Mouse (Mus musculus) midbrain, postnatal 0 days (tissue): Measurements from ENCODE around the gene Taar7a. TPM values are rescaled to one million over a fixed set of nuclear protein-coding genes. Genes with fewer than 3 reads are reported as not detected.

Source experiments
- ATAC-seq: fragments of 200-750 bp; cut with Nextera tagmentation; 2 replicates; pipeline ENCODE4 v1.8.0; 2017; ENCODE audit warnings: moderate number of reproducible peaks, mild to moderate bottlenecking, moderate TSS enrichment, moderate library complexity; ENCODE audit not compliant: low FRiP score
- DNase-seq: peaks from one replicate; pipeline ENCODE4 v3.0.0-alpha.2; 2015; ENCODE audit warnings: low spot score
- H3K27ac ChIP-seq: fragments of 300-500 bp; sonication (generic); 2 replicates; pipeline ENCODE4 v1.5.1; 2014; ENCODE audit warnings: low read depth, mild to moderate bottlenecking, low read length, mixed read lengths
- H3K27me3 ChIP-seq: fragments of 300-500 bp; sonication (generic); 2 replicates; pipeline ENCODE4 v1.6.1; 2014; ENCODE audit warnings: low read length, control low read depth, mixed read lengths; ENCODE audit not compliant: insufficient read depth
- H3K36me3 ChIP-seq: fragments of 300-500 bp; sonication (generic); 2 replicates; pipeline ENCODE4 v1.6.1; 2014; ENCODE audit warnings: low read length, control low read depth, mixed read lengths; ENCODE audit not compliant: insufficient read depth
- H3K4me1 ChIP-seq: fragments of 300-500 bp; sonication (generic); 2 replicates; pipeline ENCODE4 v1.6.1; 2014; ENCODE audit warnings: mild to moderate bottlenecking, control low read depth, antibody characterized with exemption, low read length, mixed read lengths; ENCODE audit not compliant: insufficient read depth
- H3K4me2 ChIP-seq: fragments of 300-500 bp; sonication (generic); 2 replicates; pipeline ENCODE4 v1.6.1; 2014; ENCODE audit warnings: low read depth, mild to moderate bottlenecking, low read length, mixed read lengths; ENCODE audit not compliant: poor library complexity, severe bottlenecking
- H3K4me3 ChIP-seq: fragments of 300-500 bp; sonication (generic); 2 replicates; pipeline ENCODE4 v1.5.1; 2014; ENCODE audit warnings: low read depth, mild to moderate bottlenecking, low read length, moderate library complexity
- H3K9ac ChIP-seq: fragments of 300-500 bp; sonication (generic); replicated peaks from 2 replicates; pipeline ENCODE4 v1.6.1; 2014; ENCODE audit warnings: mild to moderate bottlenecking, low read length, moderate library complexity, mixed read lengths; ENCODE audit not compliant: poor library complexity, severe bottlenecking
- H3K9me3 ChIP-seq: fragments of 300-500 bp; sonication (generic); 2 replicates; pipeline ENCODE4 v1.6.1; 2016; ENCODE audit warnings: low read length, control low read depth
- CTCF ChIP-seq: IDR thresholded peaks from 2 replicates; pipeline ENCODE4 v1.5.1; 2016; ENCODE audit warnings: antibody characterized with exemption, mild to moderate bottlenecking
- WGBS: fragments of 180-500 bp; shearing (Covaris S2); extraction: QIAGEN DNeasy Blood & Tissue Kit; methylation state at CpG from one replicate; pipeline ENCODE4 v1.1.7; 2014; 5-methylcytosine and 5-hydroxymethylcytosine counted together
- polyA plus RNA-seq: library from polyadenylated mRNA; unstranded; fragments of >200 nt; fragmentation: Nextera tagmentation; extraction: Ambion mirVana; gene quantifications from 2 replicates; pipeline ENCODE4 v1.2.1, GENCODE M21; 2015
- total RNA-seq: library from RNA; depleted of rRNA; stranded (reverse); fragments of >200 nt; gene quantifications from 2 replicates; pipeline ENCODE4 v1.2.3, GENCODE M21; 2014; rRNA removed

Gene Taar7a
- total and polyA plus RNA-seq, 2 experiments from 2014 or later, result not detected

DNA sequence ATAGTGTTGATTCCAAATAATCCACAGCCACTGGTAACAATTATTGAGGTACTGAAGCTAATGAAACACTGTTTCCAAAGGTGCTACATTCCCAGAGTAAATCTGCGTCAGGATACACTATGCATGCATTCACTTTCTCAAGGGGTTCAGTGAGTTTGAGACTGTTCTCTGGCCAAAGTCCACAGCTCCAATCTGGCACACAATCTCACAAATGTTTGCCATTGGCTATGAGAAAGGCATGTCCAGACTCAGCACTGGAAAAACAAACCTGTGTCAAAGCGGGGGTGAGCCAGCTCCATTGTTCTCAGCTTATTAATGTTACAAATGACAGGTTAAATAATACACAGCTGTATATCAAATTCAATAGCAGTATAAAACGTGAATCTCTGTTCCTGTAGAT is 34.2 kb downstream of the Taar7a start:
- no peak overlapping the region for H3K4me2 ChIP-seq
- DNase-seq (no peak), ATAC-seq (no peak)
- H3K27me3 ChIP-seq, result no peaks in the 10 kb centered on the region
- H3K9me3 ChIP-seq, result no peaks in the 10 kb centered on the region
- 71% methylated on average over 3 of the region's 3 CpGs for WGBS
- no peak overlapping the region for H3K4me3 ChIP-seq
- no peak overlapping the region for H3K27ac ChIP-seq
- no peak overlapping the region for H3K9ac ChIP-seq
- no peak for TF ChIP-seq CTCF
- no peaks in the 10 kb centered on the region for H3K4me1 ChIP-seq
- no peaks in the 10 kb centered on the region for H3K36me3 ChIP-seq

DNA sequence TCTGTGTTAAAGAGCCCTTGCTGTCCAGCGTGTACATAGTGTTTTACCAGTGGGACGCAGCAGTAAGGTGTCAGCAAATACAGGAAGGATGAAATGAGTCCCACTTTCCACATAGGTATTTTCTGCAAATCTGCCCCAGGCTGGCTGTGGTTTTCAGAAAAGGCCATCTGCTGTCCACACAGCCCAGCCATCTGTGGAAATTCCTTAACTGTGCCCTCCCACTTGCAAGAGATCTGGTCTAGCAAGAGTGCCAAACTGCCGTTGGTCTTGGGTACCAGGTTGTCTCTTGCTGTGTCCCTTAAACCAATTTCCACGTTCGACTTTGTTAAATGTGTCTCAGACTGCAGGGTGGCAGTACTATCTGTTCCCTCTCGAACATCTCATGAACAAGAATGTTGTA is 41.6 kb downstream of the Taar7a start:
- DNase-seq (peak; percentile 23), ATAC-seq (no peak)
- TF ChIP-seq CTCF, result no peak

DNA sequence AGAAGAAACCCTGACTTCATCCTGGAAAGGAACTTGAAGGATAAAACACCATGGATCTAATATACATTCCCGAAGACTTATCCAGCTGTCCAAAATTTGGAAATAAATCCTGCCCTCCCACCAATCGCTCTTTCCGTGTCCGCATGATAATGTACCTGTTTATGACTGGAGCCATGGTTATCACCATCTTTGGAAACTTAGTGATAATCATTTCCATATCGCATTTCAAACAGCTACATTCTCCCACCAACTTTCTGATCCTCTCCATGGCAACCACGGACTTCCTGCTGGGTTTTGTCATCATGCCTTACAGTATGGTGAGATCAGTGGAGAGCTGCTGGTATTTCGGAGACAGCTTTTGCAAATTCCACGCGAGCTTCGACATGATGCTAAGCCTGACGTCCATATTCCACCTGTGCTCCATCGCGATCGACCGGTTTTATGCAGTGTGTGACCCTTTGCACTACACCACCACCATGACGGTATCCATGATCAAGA is 43.7 kb downstream of the Taar7a start, which contains the start of gene Taar3:
Gene Taar3, plus strand, starts transcription at position 51 of the 498 bp plus-strand sequence.
- Histone ChIP-seq H3K27me3 (no peaks in the 10 kb centered on the region), H3K36me3 (no peaks in the 10 kb centered on the region), H3K9ac (no peak within 1 kb of the TSS), H3K27ac (no peak within 1 kb of the TSS), H3K4me3 (no peak within 1 kb of the TSS), H3K4me2 (no peak within 1 kb of the TSS), H3K4me1 (no peaks in the 10 kb centered on the region; the same call in 1 of the 2 replicates), H3K9me3 (no peaks in the 10 kb centered on the region)
- TF ChIP-seq CTCF, result no peak
- ATAC-seq (0 out of 2 replicates have a peak, but pooled peaks have one; percentile 38), DNase-seq (peak; percentile 21)
- 68% methylated on average over 16 of the region's 16 CpGs for WGBS

More for the DNA sequence above, 41.6 kb downstream of the Taar7a start:
- WGBS, result 90% methylated on average over 6 of the region's 6 CpGs
- no peaks in the 10 kb centered on the region for H3K9me3 ChIP-seq
- H3K4me1 ChIP-seq, result no peaks in the 10 kb centered on the region; the same call in 1 of the 2 replicates
- H3K36me3 ChIP-seq, result no peaks in the 10 kb centered on the region
- H3K27ac ChIP-seq, result no peak overlapping the region
- no peak overlapping the region for H3K4me3 ChIP-seq
- no peaks in the 10 kb centered on the region for H3K27me3 ChIP-seq
- no peak overlapping the region for H3K4me2 ChIP-seq
- no peak overlapping the region for H3K9ac ChIP-seq

DNA sequence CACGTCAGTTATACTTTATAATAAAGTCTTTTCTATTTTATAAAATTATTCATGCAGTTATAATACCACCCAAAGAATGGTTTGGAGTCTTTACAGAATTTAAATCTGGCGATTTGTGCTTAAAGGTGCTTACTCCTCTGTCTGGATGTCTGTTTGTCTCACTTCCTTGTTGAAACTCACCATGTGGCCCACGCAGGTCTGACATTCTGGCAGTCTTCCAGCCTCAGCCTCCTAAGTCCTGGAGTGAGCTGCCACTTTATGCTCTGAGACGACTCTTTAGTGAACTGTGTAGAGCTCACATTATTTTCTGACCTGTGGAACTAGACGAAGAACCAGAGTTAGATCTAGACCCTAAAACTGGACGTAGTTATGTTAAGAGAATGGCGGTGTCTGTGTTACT is 45.3 kb downstream of the Taar7a start:
- H3K4me3 ChIP-seq, result no peak overlapping the region
- no peak for TF ChIP-seq CTCF
- 58% methylated on average over 7 of the region's 7 CpGs for WGBS

DNA sequence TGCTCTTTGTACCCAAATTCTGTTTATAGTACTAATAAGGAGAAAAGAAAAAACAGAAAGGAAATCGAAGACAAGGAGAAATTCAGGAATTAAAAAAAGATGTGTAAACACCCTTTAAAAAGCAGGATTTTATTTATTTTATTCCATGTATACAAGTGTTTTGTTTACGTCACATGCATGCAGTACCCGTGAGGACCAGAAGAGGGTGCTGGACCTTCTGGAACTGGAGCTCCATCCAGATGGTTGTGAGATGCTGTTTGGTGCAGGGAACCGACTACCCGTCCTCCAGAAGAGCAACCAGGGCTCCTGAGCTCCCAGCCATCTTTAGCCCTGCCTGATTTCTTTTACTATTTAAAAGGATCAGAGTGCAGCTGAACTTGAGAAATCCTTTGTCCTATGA is 50.8 kb downstream of the Taar7a start:
- no peaks in the 10 kb centered on the region for H3K36me3 ChIP-seq
- TF ChIP-seq CTCF, result peak; percentile 43
- no peak overlapping the region for H3K9ac ChIP-seq
- no peak overlapping the region for H3K4me2 ChIP-seq
- no peak overlapping the region for H3K4me3 ChIP-seq
- no peaks in the 10 kb centered on the region for H3K4me1 ChIP-seq
- H3K9me3 ChIP-seq, result no peaks in the 10 kb centered on the region
- DNase-seq, result no peak
- H3K27ac ChIP-seq, result no peak overlapping the region
- no peak for ATAC-seq
- no peaks in the 10 kb centered on the region for H3K27me3 ChIP-seq
- 84% methylated on average over 5 of the region's 5 CpGs for WGBS

More for the DNA sequence above, 45.3 kb downstream of the Taar7a start:
- H3K9me3 ChIP-seq, result no peaks in the 10 kb centered on the region
- no peak overlapping the region for H3K27ac ChIP-seq
- no peaks in the 10 kb centered on the region; the same call in 1 of the 2 replicates for H3K4me1 ChIP-seq
- H3K36me3 ChIP-seq, result no peaks in the 10 kb centered on the region
- H3K9ac ChIP-seq, result no peak overlapping the region
- H3K4me2 ChIP-seq, result no peak overlapping the region
- ATAC-seq, result no peak
- no peak for DNase-seq
- no peaks in the 10 kb centered on the region for H3K27me3 ChIP-seq

Other genes with a start within 250 kb of the Taar7a start
- gene Rps12, start 206.2 kb downstream of the Taar7a start, total RNA-seq, result 1,859 and 2,007 TPM in 2 replicates
- 108 and 142 TPM in 2 replicates for gene Rps12, start 206.2 kb downstream of the Taar7a start, polyA plus RNA-seq
- 12.7 and 13.7 TPM in 2 replicates for gene Slc18b1, start 196.5 kb downstream of the Taar7a start, total RNA-seq
- 12.4 TPM in 2 replicates for gene Slc18b1, start 196.5 kb downstream of the Taar7a start, polyA plus RNA-seq
- not detected in 2 replicates for gene Vnn3, start 142.0 kb downstream of the Taar7a start, total RNA-seq
- 0.09 TPM in 1 of 2 replicates, not detected in the other for gene Vnn3, start 142.0 kb downstream of the Taar7a start, polyA plus RNA-seq
- gene Vnn1, start 98.8 kb downstream of the Taar7a start, total RNA-seq, result 0.28 TPM in 1 of 2 replicates, not detected in the other
- 0.67 and 0.83 TPM in 2 replicates for gene Vnn1, start 98.8 kb downstream of the Taar7a start, polyA plus RNA-seq
- gene Taar1, start 73.1 kb downstream of the Taar7a start, total RNA-seq, result not detected in 2 replicates
- not detected in 2 replicates for gene Taar1, start 73.1 kb downstream of the Taar7a start, polyA plus RNA-seq
- gene Taar2, start 54.9 kb downstream of the Taar7a start, total RNA-seq, result not detected in 2 replicates
- gene Taar2, start 54.9 kb downstream of the Taar7a start, polyA plus RNA-seq, result not detected in 2 replicates
- not detected in 2 replicates for gene Taar3, start 43.9 kb downstream of the Taar7a start, total RNA-seq
- gene Taar3, start 43.9 kb downstream of the Taar7a start, polyA plus RNA-seq, result not detected in 2 replicates
- not detected in 2 replicates for gene Taar4, start 33.0 kb downstream of the Taar7a start, total RNA-seq
- gene Taar4, start 33.0 kb downstream of the Taar7a start, polyA plus RNA-seq, result 0.15 TPM in 1 of 2 replicates, not detected in the other
- not detected in 2 replicates for gene Taar5, start 22.8 kb downstream of the Taar7a start, total RNA-seq
- not detected in 2 replicates for gene Taar5, start 22.8 kb downstream of the Taar7a start, polyA plus RNA-seq
- not detected in 2 replicates for gene Taar6, start 7.8 kb downstream of the Taar7a start, total RNA-seq
- not detected in 2 replicates for gene Taar6, start 7.8 kb downstream of the Taar7a start, polyA plus RNA-seq
- gene Taar7b, start 6.5 kb upstream of the Taar7a start, total RNA-seq, result not detected in 2 replicates
- not detected in 2 replicates for gene Taar7b, start 6.5 kb upstream of the Taar7a start, polyA plus RNA-seq
- not detected in 2 replicates for gene Taar7d, start 33.7 kb upstream of the Taar7a start, total RNA-seq
- not detected in 2 replicates for gene Taar7d, start 33.7 kb upstream of the Taar7a start, polyA plus RNA-seq
- gene Taar7e, start 44.1 kb upstream of the Taar7a start, total RNA-seq, result not detected in 2 replicates
- gene Taar7e, start 44.1 kb upstream of the Taar7a start, polyA plus RNA-seq, result not detected in 2 replicates
- not detected in 2 replicates for gene Taar7f, start 56.0 kb upstream of the Taar7a start, total RNA-seq
- gene Taar7f, start 56.0 kb upstream of the Taar7a start, polyA plus RNA-seq, result not detected in 2 replicates
- gene Taar8a, start 83.0 kb upstream of the Taar7a start, total RNA-seq, result not detected in 2 replicates
- gene Taar8a, start 83.0 kb upstream of the Taar7a start, polyA plus RNA-seq, result not detected in 2 replicates
- not detected in 2 replicates for gene Taar8b, start 98.8 kb upstream of the Taar7a start, total RNA-seq
- not detected in 2 replicates for gene Taar8b, start 98.8 kb upstream of the Taar7a start, polyA plus RNA-seq
- not detected in 2 replicates for gene Taar8c, start 108.4 kb upstream of the Taar7a start, total RNA-seq
- gene Taar8c, start 108.4 kb upstream of the Taar7a start, polyA plus RNA-seq, result not detected in 2 replicates
- gene Taar9, start 116.1 kb upstream of the Taar7a start, total RNA-seq, result not detected in 2 replicates
- gene Taar9, start 116.1 kb upstream of the Taar7a start, polyA plus RNA-seq, result not detected in 2 replicates
- gene Stx7, start 155.8 kb upstream of the Taar7a start, total RNA-seq, result 144 and 180 TPM in 2 replicates
- gene Stx7, start 155.8 kb upstream of the Taar7a start, polyA plus RNA-seq, result 349 and 358 TPM in 2 replicates
- 5.1 and 10.8 TPM in 2 replicates for gene Moxd1, start 230.0 kb upstream of the Taar7a start, total RNA-seq
- gene Moxd1, start 230.0 kb upstream of the Taar7a start, polyA plus RNA-seq, result 1.1 and 1.4 TPM in 2 replicates